Mouse (Mus musculus): ENCODE data around the gene Ptpa.

- TF ChIP-seq CTCF (IDR thresholded peaks at IDR 0.05), result no peak
- no peak for TF ChIP-seq EP300 (IDR thresholded peaks at IDR 0.05)
Measured at GRCm38 (mm10) chr2:30443281-30443680, 27.4 kb downstream of the Ptpa start.

Measured in lung, postnatal 0 days (tissue).